Mouse (Mus musculus): Measurements from ENCODE around the gene Zmat5. TPM values are rescaled to one million over a fixed set of nuclear protein-coding genes. Genes with fewer than 3 reads are reported as not detected.

Gene Zmat5
- polyA plus RNA-seq, 2 experiments: 15.5 to 25.7 TPM

DNA sequence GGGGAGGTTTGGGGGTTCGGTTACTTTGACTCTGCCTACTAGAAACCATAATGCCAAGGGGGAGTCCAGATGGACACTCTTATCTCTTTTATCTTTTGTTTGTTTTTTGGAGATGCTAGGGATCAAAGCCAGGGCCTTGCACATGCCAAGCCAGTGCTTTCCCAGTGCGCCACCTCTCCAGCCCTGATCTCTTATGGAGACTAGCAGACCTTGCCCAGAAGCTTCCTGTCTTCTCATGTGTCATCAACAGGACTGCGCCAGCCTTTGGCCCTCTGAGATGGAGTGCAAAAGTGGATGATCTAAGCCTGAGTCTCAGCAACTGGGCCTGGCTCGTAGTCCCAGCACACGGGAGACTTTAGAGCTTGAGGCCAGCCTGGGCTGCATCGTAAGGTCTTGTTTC lies 28.8 kb upstream of the Zmat5 start:
- no peak for DNase-seq (ENCODE audit: low read depth in 3 of 3, low spot score in 3 of 3)
- 86% methylated on average over 6 of the region's 6 CpGs for WGBS (ENCODE audit: insufficient replicate concordance)
- H3K36me3 ChIP-seq (replicated peaks; ENCODE audit: control insufficient read depth, insufficient read depth, low read depth): peaks cover 10% of the 10 kb centered on the region

DNA sequence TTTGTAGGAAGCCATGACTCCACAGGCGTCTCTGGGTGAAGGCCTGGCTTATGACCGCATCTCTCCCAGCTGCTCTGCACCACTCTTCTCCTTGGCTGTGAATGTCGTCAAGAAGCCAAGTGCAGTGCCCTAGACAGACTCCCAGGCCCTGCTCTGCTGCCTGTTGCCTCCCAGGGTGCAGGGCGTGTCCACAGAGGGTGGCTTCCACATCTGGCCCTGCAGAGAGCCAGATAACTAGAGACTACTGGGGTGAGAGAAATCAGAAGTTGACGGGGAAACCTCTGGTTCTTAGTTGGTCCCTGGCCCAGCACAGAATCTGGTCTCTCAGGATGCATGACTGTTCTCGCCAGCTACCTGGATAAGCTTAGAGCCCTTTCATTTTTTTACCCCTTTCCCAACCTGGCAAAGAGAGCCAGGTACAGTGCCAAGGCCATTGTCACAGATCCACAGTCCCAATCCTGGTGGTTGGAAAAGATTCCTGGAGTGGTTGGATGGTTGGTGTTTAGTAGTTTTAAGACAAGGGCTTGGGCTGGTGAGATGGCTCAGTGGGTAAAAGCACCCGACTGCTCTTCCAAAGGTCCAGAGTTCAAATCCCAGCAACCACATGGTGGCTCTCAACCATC lies 27.1 kb upstream of the Zmat5 start:
- Histone ChIP-seq H3K9ac (replicated peaks) (peak overlapping the region; percentile 39), H3K27me3 (ENCODE audit: control insufficient read depth, insufficient read depth, low read length) (no peaks in the 10 kb centered on the region), H3K36me3 (replicated peaks; ENCODE audit: control insufficient read depth, insufficient read depth, low read depth) (peaks cover 18% of the 10 kb centered on the region), H3K27ac (peak overlapping the region; percentile 88), H3K4me1 (replicated peaks; ENCODE audit: control insufficient read depth in 2 of 2, insufficient read depth in 2 of 2, low read length in 1 of 2) (peaks cover 17 to 20% of the 10 kb centered on the region in 2 experiments), H3K4me3 (ENCODE audit: insufficient read depth in 1 of 2, low read depth in 2 of 2, low read length in 2 of 2) (no peak overlapping the region), H3K9me3 (ENCODE audit: control insufficient read depth, low read length) (no peaks in the 10 kb centered on the region), H3K4me2 (ENCODE audit: low read depth) (peak overlapping the region; percentile 50)
- DNase-seq (ENCODE audit: low read depth in 3 of 3, low spot score in 3 of 3): peak; percentile 83 to 88 (median 86)
- 24% methylated on average over 7 of the region's 7 CpGs for WGBS (ENCODE audit: insufficient replicate concordance)
- ATAC-seq (ENCODE audit: insufficient read depth): peak; percentile 100
- 0 out of 2 replicates have a peak, but pooled peaks have one; percentile 7 for TF ChIP-seq CTCF (IDR thresholded peaks at IDR 0.05; ENCODE audit: low read depth)
- TF ChIP-seq EP300 (IDR thresholded peaks at IDR 0.05; ENCODE audit: low read depth): peak; percentile 82

More for the DNA sequence above, 28.8 kb upstream of the Zmat5 start:
- Histone ChIP-seq H3K9ac (replicated peaks) (no peak overlapping the region), H3K4me3 (ENCODE audit: insufficient read depth in 1 of 2, low read depth in 2 of 2, low read length in 2 of 2) (no peak overlapping the region), H3K4me2 (ENCODE audit: low read depth) (no peak overlapping the region), H3K9me3 (ENCODE audit: control insufficient read depth, low read length) (no peaks in the 10 kb centered on the region), H3K27me3 (ENCODE audit: control insufficient read depth, insufficient read depth, low read length) (no peaks in the 10 kb centered on the region), H3K27ac (peak overlapping the region; percentile 88), H3K4me1 (replicated peaks; ENCODE audit: control insufficient read depth in 2 of 2, insufficient read depth in 2 of 2, low read length in 1 of 2) (peaks cover 17 to 20% of the 10 kb centered on the region in 2 experiments)
- no peak for ATAC-seq (ENCODE audit: insufficient read depth)
- TF ChIP-seq CTCF (IDR thresholded peaks at IDR 0.05; ENCODE audit: low read depth): no peak
- no peak for TF ChIP-seq EP300 (IDR thresholded peaks at IDR 0.05; ENCODE audit: low read depth)

DNA sequence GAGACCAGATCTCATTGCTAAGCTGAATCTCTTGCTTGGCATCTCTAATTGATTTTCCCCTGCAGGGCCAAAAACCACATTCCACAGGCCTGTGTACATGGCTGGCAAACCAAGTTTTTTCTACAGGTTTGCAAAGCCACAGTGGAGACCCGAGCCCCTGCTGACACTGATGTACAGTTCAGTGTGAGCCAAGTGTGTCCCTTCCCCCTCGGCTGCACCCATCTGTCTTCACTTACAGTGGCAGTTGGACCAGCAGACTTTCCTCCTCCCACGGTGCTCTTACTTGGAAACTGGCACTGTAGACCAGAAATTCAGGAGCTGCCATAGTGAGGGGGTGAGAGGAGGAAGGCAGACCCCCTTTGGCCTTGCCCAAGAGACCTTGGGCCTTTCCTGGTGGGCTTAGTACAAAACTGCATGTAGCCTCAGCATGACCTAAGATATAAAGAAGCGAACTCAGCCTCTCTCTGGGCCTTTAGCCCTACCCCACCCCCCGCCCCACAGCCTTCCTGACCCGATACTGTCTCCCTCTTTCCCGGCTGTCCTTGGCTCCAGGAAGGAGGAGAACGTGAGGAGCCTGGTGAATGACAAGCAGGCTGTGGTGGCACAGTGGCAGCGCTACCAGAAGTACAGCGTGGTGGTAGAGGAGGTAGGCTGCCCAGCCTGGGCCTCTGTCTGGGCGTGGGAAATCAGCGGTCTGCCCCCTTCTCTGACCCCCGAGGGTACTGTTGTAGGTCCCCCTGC lies 25.6 kb upstream of the Zmat5 start:
- no peak for DNase-seq (ENCODE audit: low read depth in 3 of 3, low spot score in 3 of 3)
- WGBS (ENCODE audit: insufficient replicate concordance): 71% methylated on average over 13 of the region's 13 CpGs
- no peaks in the 10 kb centered on the region for H3K27me3 ChIP-seq (ENCODE audit: control insufficient read depth, insufficient read depth, low read length)

DNA sequence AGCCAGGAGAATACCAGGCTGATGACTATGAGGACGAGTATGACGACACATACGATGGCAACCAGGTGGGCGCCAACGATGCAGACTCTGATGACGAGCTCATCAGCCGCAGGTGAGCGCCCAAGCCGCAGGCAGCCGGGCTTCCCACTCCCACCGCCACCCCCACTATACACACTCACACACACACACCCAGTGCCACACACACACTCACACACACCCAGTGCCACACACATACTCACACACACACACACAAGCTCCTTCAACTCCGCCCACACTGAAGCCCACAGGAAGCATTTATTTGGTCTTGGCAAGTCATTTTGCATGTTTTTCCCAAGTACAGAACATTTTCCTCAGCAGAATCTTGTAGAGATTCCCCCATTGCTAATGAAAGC lies 25.0 kb upstream of the Zmat5 start:
- H3K27me3 ChIP-seq (ENCODE audit: control insufficient read depth, insufficient read depth, low read length): no peaks in the 10 kb centered on the region
- H3K9ac ChIP-seq (replicated peaks): no peak overlapping the region
- H3K9me3 ChIP-seq (ENCODE audit: control insufficient read depth, low read length): no peaks in the 10 kb centered on the region
- no peak overlapping the region for H3K4me2 ChIP-seq (ENCODE audit: low read depth)
- 82% methylated on average over 12 of the region's 12 CpGs for WGBS (ENCODE audit: insufficient replicate concordance)
- TF ChIP-seq EP300 (IDR thresholded peaks at IDR 0.05; ENCODE audit: low read depth): no peak
- TF ChIP-seq CTCF (IDR thresholded peaks at IDR 0.05; ENCODE audit: low read depth): no peak
- no peak overlapping the region for H3K27ac ChIP-seq
- H3K36me3 ChIP-seq (replicated peaks; ENCODE audit: control insufficient read depth, insufficient read depth, low read depth): peaks cover 15% of the 10 kb centered on the region
- DNase-seq (ENCODE audit: low read depth in 3 of 3, low spot score in 3 of 3) (no peak), ATAC-seq (ENCODE audit: insufficient read depth) (no peak)
- H3K4me3 ChIP-seq (ENCODE audit: insufficient read depth in 1 of 2, low read depth in 2 of 2, low read length in 2 of 2): no peak overlapping the region
- H3K4me1 ChIP-seq (replicated peaks; ENCODE audit: control insufficient read depth in 2 of 2, insufficient read depth in 2 of 2, low read length in 1 of 2): peaks cover 17 to 20% of the 10 kb centered on the region in 2 experiments

More for the DNA sequence above, 25.6 kb upstream of the Zmat5 start:
- Histone ChIP-seq H3K9ac (replicated peaks) (no peak overlapping the region), H3K27ac (no peak overlapping the region), H3K4me1 (replicated peaks; ENCODE audit: control insufficient read depth in 2 of 2, insufficient read depth in 2 of 2, low read length in 1 of 2) (peaks cover 17 to 20% of the 10 kb centered on the region in 2 experiments), H3K4me2 (ENCODE audit: low read depth) (no peak overlapping the region), H3K36me3 (replicated peaks; ENCODE audit: control insufficient read depth, insufficient read depth, low read depth) (peaks cover 17% of the 10 kb centered on the region), H3K4me3 (ENCODE audit: insufficient read depth in 1 of 2, low read depth in 2 of 2, low read length in 2 of 2) (no peak overlapping the region), H3K9me3 (ENCODE audit: control insufficient read depth, low read length) (no peaks in the 10 kb centered on the region)
- no peak for ATAC-seq (ENCODE audit: insufficient read depth)
- TF ChIP-seq EP300 (IDR thresholded peaks at IDR 0.05; ENCODE audit: low read depth): no peak
- no peak for TF ChIP-seq CTCF (IDR thresholded peaks at IDR 0.05; ENCODE audit: low read depth)

DNA sequence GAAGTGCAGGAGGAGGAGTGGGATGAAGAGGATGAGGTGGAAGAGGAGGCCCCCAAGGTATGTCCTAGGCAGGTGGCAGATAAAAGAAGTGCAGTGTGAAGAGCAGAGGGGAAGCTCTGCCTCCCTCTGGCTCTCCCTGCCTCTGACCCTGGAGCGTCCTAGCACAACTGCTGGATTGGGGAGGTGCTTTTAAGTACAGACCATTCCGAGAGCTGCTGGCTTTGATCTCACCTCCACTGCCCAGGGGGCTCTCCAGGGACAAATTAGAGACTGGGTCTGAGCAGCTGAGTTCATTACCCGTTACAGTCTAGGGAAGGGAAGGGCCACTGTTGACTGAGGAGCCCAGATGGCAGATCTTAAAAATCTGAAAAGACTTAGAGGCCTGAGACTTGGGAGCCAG lies 24.4 kb upstream of the Zmat5 start:
- ATAC-seq (ENCODE audit: insufficient read depth) (no peak), DNase-seq (ENCODE audit: low read depth in 3 of 3, low spot score in 3 of 3) (no peak)
- Histone ChIP-seq H3K27me3 (ENCODE audit: control insufficient read depth, insufficient read depth, low read length) (no peaks in the 10 kb centered on the region), H3K4me2 (ENCODE audit: low read depth) (no peak overlapping the region), H3K4me1 (replicated peaks; ENCODE audit: control insufficient read depth in 2 of 2, insufficient read depth in 2 of 2, low read length in 1 of 2) (peaks cover 17 to 20% of the 10 kb centered on the region in 2 experiments), H3K36me3 (replicated peaks; ENCODE audit: control insufficient read depth, insufficient read depth, low read depth) (peaks cover 12% of the 10 kb centered on the region), H3K27ac (no peak overlapping the region), H3K9me3 (ENCODE audit: control insufficient read depth, low read length) (no peaks in the 10 kb centered on the region), H3K4me3 (ENCODE audit: insufficient read depth in 1 of 2, low read depth in 2 of 2, low read length in 2 of 2) (no peak overlapping the region), H3K9ac (replicated peaks) (no peak overlapping the region)
- TF ChIP-seq EP300 (IDR thresholded peaks at IDR 0.05; ENCODE audit: low read depth) (no peak), CTCF (IDR thresholded peaks at IDR 0.05; ENCODE audit: low read depth) (no peak)
- 80% methylated on average over 3 of the region's 3 CpGs for WGBS (ENCODE audit: insufficient replicate concordance)
